Mouse (Mus musculus): ENCODE results near the gene Ear6. TPM values are rescaled to one million over a fixed set of nuclear protein-coding genes. Genes with fewer than 3 reads are reported as not detected.

Gene Ear6
- polyA plus RNA-seq, 1 experiment from 2014 or later = not detected

DNA sequence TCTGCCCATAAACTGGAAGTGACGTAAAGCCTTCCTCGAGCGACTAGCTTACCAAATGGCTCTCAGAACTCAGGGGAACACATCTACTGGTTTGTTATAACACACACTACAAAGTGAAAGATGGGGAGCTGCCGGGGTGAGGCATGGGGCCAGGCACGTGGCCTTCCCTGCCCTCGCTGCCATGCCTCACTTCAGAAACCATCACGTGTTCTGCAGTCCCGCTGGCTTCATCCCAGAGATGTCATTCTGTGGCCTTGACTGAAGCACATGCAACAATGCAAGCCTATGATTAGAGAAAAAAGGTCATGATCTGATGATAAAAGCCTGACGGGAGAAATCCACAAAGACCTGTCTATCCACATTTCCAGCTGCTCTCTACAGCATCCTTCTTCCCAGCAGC is 18.2 kb downstream of the Ear6 start:
- H3K4me1 ChIP-seq = no peaks in the 10 kb centered on the region
- no peak overlapping the region for H3K27ac ChIP-seq
- no peak overlapping the region for H3K9ac ChIP-seq
- no peak overlapping the region for H3K4me2 ChIP-seq
- H3K27me3 ChIP-seq = no peaks in the 10 kb centered on the region
- WGBS = 75% methylated on average over 9 of the region's 9 CpGs
- no peak for ATAC-seq (ENCODE audit: insufficient number of reproducible peaks, insufficient read depth, low FRiP score, low TSS enrichment, low read depth)
- H3K9me3 ChIP-seq = no peaks in the 10 kb centered on the region
- H3K36me3 ChIP-seq = no peaks in the 10 kb centered on the region
- H3K4me3 ChIP-seq = no peak overlapping the region

DNA sequence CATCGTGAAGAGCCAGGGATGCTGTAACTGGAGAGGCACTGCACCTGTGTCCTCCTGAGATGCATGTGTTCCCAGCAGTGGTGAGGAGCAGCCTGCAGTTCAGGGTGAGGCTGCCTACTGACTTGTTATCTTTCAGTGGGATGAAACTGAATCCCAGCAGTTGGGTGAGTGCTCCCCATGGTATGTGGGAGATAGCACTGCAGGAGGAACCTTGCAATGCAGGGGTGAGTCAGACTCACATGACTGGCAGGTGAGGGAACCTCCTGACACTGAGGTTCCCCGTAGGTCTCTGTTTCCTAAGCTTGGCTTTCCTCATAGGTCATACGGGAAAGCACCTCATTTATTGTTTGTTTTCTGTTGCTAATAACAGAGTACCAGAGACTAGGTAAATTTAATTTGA is 24.0 kb downstream of the Ear6 start:
- H3K27me3 ChIP-seq = no peaks in the 10 kb centered on the region
- no peaks in the 10 kb centered on the region for H3K9me3 ChIP-seq
- H3K9ac ChIP-seq = no peak overlapping the region
- no peaks in the 10 kb centered on the region for H3K36me3 ChIP-seq
- H3K27ac ChIP-seq = no peak overlapping the region
- no peak overlapping the region for H3K4me3 ChIP-seq
- ATAC-seq (ENCODE audit: insufficient number of reproducible peaks, insufficient read depth, low FRiP score, low TSS enrichment, low read depth) = no peak
- H3K4me1 ChIP-seq = no peaks in the 10 kb centered on the region
- WGBS = 77% methylated on average over 3 of the region's 3 CpGs
- H3K4me2 ChIP-seq = no peak overlapping the region

DNA sequence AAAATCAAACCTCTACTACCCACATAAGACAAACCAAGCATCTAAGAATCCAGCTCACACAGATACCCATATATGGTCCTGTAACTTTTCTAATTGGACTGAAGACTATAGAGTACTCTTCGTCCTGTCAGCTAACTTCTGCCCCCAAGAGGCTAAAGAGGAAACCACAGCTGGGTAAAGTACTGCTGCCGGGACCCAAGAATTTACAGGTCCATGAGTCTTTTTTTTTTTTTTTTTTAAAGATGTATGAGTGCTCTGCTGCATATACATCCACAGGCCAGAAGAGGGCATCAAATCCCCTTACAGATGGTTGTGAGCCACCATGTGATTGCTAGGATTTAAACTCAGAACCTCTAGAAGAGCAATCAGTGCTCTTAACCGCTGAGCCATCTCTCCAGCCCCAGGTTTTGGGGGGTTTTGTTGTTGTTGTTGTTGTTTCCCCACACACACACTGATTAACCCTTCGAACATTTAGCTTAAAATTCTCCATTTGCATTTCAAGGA is 30.1 kb downstream of the Ear6 start:
- H3K4me3 ChIP-seq = peak overlapping the region; percentile 83
- 0 out of 2 replicates have a peak, but pooled peaks have one; percentile 23 for ATAC-seq (ENCODE audit: insufficient number of reproducible peaks, insufficient read depth, low FRiP score, low TSS enrichment, low read depth)
- WGBS = 2% methylated on average over 4 of the region's 4 CpGs
- H3K36me3 ChIP-seq = peaks cover 20% of the 10 kb centered on the region
- peak overlapping the region; percentile 64; the same call in 1 of the 2 replicates for H3K9ac ChIP-seq
- no peaks in the 10 kb centered on the region for H3K27me3 ChIP-seq
- peak overlapping the region; percentile 89 for H3K4me2 ChIP-seq
- peak overlapping the region; percentile 55 for H3K27ac ChIP-seq
- H3K4me1 ChIP-seq = peaks cover 13% of the 10 kb centered on the region
- no peaks in the 10 kb centered on the region for H3K9me3 ChIP-seq

DNA sequence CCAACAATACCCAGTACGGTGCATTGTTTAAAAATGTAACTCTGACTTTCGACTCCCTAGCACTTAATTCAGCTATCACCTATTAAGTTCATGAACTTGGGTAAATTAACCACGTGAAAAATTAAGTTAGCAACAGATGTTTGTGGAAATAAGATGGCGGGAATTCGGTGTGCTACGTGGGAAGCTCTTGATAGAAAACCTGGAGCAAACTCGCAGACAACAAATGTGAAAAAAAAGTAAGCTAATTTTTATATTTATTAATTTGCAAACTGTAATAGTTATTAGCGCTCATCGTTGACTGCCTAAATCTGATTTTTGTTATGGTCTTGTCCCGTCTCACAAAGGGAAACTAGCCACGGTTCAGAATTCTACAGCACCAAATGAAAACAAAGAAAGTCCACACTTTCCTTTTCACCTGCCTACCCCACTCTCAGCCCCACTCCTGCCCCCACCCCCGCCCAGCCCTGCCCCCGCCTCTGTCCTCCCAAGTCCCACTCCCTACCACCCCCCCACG is 30.6 kb downstream of the Ear6 start:
- H3K9me3 ChIP-seq = no peaks in the 10 kb centered on the region
- H3K4me1 ChIP-seq = peaks cover 13% of the 10 kb centered on the region
- H3K27me3 ChIP-seq = no peaks in the 10 kb centered on the region
- H3K9ac ChIP-seq = peak overlapping the region; percentile 64
- peak overlapping the region; percentile 55 for H3K27ac ChIP-seq
- peak overlapping the region; percentile 83 for H3K4me3 ChIP-seq
- WGBS = 2% methylated on average over 14 of the region's 14 CpGs
- H3K36me3 ChIP-seq = peaks cover 25% of the 10 kb centered on the region
- peak overlapping the region; percentile 89 for H3K4me2 ChIP-seq
- ATAC-seq (ENCODE audit: insufficient number of reproducible peaks, insufficient read depth, low FRiP score, low TSS enrichment, low read depth) = peak; percentile 17

DNA sequence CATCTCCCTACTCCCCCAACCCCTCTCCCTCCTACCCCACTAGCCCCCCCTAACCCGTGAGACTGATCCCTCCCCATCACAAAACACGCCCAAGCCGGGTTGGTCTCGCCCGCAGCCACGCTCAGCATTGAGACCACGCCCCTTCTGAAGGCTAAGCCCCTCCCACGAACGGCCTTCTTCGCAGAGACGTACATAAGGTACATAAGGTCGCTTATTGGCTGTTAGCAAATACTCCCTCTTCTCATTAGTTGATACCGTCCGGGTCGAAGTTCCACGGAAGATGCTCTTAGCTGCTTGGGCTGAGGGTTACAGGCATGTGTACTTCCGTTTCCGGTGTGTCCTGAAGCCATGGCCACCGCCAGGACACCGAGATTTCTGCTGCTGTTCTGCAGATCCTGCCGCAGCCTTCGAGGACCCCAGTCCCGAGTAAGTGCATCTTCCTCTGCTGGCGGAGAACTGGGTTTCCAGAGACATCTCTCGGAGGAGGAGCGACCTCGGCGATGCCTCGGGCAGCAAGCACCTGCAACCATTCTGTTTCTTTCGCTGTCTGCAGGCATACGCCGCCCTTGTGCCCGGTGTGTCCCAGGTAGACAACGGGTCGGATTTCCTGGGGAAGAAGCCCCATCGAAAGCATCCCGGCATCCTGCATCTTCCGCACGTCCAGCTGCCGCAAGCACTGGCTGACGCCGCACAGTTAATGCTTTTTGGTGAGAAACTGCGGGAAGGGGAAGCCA is 31.3 kb downstream of the Ear6 start, which contains the start of gene Mettl17:
Gene Mettl17 (plus strand): TSS at position 245 of the 734 bp plus-strand sequence.
- peaks cover 32% of the 10 kb centered on the region for H3K36me3 ChIP-seq
- peaks cover 13% of the 10 kb centered on the region for H3K4me1 ChIP-seq
- peak within 1 kb of the TSS; percentile 83 for H3K4me3 ChIP-seq
- WGBS = under 1% methylated on average over 43 of the region's 43 CpGs
- H3K4me2 ChIP-seq = peak within 1 kb of the TSS; percentile 89
- H3K9ac ChIP-seq = peak within 1 kb of the TSS; percentile 79
- H3K27me3 ChIP-seq = no peaks in the 10 kb centered on the region
- peak; percentile 93 for ATAC-seq (ENCODE audit: insufficient number of reproducible peaks, insufficient read depth, low FRiP score, low TSS enrichment, low read depth)
- H3K27ac ChIP-seq = peak within 1 kb of the TSS; percentile 77
- no peaks in the 10 kb centered on the region for H3K9me3 ChIP-seq

DNA sequence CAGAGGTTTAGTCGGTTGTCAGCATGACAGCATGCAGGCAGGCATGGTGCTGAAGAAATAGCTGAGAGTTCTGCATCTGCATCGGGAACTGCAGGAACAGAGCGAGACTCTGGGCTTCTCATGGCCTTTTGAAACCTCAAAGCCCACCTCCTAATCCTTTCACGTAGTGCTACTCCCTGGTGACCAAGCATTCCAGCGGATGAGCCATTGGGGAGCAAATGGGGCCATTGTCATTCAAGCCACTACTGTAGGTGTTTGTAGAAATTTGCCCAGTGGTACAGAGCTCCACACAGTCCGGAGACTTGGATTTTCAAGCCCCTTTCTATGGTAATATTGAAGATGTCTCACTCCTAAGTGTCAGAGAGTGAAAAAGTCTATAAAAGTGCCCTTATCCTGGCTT is 32.6 kb downstream of the Ear6 start:
- peaks cover 45% of the 10 kb centered on the region for H3K36me3 ChIP-seq
- H3K9ac ChIP-seq = 0 out of 2 replicates have a peak overlapping the region, but pooled peaks have one; percentile 21
- H3K9me3 ChIP-seq = no peaks in the 10 kb centered on the region
- H3K4me3 ChIP-seq = peak overlapping the region; percentile 83
- peaks cover 13% of the 10 kb centered on the region for H3K4me1 ChIP-seq
- H3K27me3 ChIP-seq = no peaks in the 10 kb centered on the region
- peak overlapping the region; percentile 89 for H3K4me2 ChIP-seq
- H3K27ac ChIP-seq = no peak overlapping the region
- 55% methylated on average over 6 of the region's 6 CpGs for WGBS
- no peak for ATAC-seq (ENCODE audit: insufficient number of reproducible peaks, insufficient read depth, low FRiP score, low TSS enrichment, low read depth)

DNA sequence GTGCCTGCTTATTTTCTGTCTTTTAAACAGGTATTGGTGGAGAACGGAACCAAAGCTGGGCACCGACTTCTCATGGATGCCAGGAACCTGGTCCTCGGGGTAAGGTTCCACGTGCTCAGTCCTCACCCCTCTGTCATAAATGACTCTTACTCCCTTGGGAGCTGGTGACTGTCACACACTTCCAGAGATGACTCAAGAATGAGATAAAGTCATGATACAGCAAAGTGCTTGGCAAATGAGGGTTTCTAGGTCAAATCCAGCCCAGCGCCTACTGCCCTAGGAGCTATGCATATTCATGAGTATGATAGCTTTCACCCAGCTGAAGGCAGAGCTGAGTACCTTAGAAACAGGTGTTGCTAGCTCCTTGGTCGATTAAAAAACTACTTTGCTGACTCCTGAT is 36.3 kb downstream of the Ear6 start:
- WGBS = 90% methylated on average over 6 of the region's 6 CpGs
- Histone ChIP-seq H3K4me1 (peaks cover 18% of the 10 kb centered on the region), H3K9me3 (no peaks in the 10 kb centered on the region), H3K9ac (no peak overlapping the region), H3K36me3 (peaks cover 61% of the 10 kb centered on the region), H3K27ac (no peak overlapping the region), H3K4me2 (no peak overlapping the region), H3K27me3 (no peaks in the 10 kb centered on the region), H3K4me3 (no peak overlapping the region)
- ATAC-seq (ENCODE audit: insufficient number of reproducible peaks, insufficient read depth, low FRiP score, low TSS enrichment, low read depth) = no peak

DNA sequence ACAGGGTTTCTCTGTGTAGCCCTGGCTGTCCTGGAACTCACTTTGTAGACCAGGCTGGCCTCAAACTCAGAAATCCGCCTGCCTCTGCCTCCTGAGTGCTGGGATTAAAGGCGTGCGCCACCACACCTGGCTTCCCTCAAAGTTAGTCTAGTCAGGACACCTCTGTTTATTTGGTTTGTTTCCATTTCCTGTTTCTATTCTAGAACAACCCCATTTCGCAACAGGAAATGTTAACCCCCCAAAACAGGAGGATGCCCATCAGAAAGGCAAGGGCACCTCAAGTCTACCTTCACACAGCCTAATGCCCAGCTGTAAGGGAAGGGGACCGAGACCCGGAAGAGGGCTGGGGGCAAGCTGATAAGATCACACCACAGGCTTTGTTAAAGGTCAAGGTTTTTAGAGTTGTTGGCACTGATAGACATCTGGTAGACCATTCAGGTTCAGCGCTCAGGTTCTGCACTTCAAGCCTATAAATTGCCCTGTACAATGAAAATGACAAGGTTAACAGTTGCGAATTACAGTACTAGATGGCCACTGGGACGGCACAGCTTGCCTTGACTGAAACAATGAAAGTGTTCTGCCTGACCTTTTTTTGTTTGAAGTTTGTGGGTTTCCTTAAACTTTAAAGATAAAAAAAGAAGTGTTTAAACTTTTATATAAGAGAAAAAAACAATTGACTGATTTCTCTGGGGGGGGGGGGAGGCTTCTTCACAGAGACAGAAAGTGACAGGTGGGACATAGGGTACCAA is 38.9 kb downstream of the Ear6 start, which contains the start of gene Slc39a2:
Gene Slc39a2 (plus strand): TSS at position 699 of the 749 bp plus-strand sequence.
- Histone ChIP-seq H3K4me3 (no peak within 1 kb of the TSS), H3K27me3 (no peaks in the 10 kb centered on the region), H3K4me2 (0 out of 2 replicates have a peak within 1 kb of the TSS, but pooled peaks have one; percentile 7), H3K4me1 (peaks cover 5% of the 10 kb centered on the region), H3K9me3 (no peaks in the 10 kb centered on the region), H3K27ac (peak within 1 kb of the TSS; percentile 51), H3K9ac (no peak within 1 kb of the TSS), H3K36me3 (peaks cover 57% of the 10 kb centered on the region)
- no peak for ATAC-seq (ENCODE audit: insufficient number of reproducible peaks, insufficient read depth, low FRiP score, low TSS enrichment, low read depth)
- WGBS = 91% methylated on average over 9 of the region's 9 CpGs

DNA sequence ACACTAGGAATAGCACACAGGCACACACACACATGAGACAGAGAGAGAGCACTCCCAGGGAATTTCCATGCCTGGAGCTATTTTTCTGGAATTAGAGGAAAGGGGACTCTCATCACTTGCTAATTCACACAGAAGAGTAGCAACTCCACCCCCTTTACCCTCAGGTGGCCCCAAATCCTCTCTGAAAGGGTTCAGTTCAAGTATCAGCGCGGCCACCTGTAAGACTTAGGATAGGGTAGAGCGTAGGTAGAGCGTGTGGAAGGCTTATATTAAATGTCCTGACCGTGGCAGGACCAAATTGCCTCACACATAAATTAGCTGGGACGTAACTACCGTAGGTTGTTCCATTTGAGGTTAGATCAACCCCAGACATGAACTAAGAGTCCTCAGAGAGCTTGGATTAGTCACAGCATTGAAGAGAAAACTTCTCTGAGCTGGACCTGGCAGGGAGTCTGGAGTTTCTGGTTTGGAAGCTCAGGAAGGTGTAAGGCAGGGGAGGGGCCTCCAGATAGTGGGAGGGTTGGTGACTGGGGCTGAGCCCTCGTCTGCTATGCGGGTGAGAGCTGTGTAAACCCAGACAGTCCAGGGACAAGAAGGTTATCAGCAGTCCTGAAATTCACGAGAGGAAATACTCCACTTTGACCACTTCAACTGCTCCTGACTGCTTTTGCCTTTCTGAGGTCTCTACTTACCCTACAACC is 39.7 kb downstream of the Ear6 start:
- Histone ChIP-seq H3K4me3 (no peak overlapping the region), H3K27me3 (no peaks in the 10 kb centered on the region), H3K9ac (no peak overlapping the region), H3K36me3 (peaks cover 49% of the 10 kb centered on the region), H3K27ac (peak overlapping the region; percentile 51), H3K4me1 (peaks cover 5% of the 10 kb centered on the region), H3K9me3 (no peaks in the 10 kb centered on the region), H3K4me2 (0 out of 2 replicates have a peak overlapping the region, but pooled peaks have one; percentile 7)
- ATAC-seq (ENCODE audit: insufficient number of reproducible peaks, insufficient read depth, low FRiP score, low TSS enrichment, low read depth) = peak; percentile 26; the same call in 1 of the 2 replicates
- WGBS = 15% methylated on average over 10 of the region's 10 CpGs

DNA sequence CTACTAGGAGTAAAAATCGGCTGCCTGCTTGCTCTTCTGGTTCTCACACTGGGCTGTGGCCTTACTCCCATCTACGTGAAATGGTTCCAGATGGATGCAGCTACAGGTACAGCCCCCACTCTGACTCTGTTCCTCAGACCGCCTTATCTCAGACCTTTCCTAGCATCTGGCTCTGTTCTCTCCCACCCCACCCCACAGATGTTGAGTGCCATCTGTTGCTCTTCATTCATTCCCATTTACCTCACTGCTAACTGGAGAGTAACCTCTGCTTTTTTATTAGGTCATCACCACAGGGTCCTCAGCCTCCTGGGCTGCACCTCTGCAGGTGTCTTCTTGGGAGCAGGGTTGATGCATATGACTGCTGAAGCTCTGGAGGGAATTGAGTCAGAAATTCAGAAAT is 40.3 kb downstream of the Ear6 start:
- Histone ChIP-seq H3K4me3 (no peak overlapping the region), H3K9ac (no peak overlapping the region), H3K9me3 (no peaks in the 10 kb centered on the region), H3K36me3 (peaks cover 43% of the 10 kb centered on the region), H3K4me2 (0 out of 2 replicates have a peak overlapping the region, but pooled peaks have one; percentile 7), H3K27me3 (no peaks in the 10 kb centered on the region), H3K4me1 (peaks cover 5% of the 10 kb centered on the region), H3K27ac (peak overlapping the region; percentile 51; the same call in 1 of the 2 replicates)
- ATAC-seq (ENCODE audit: insufficient number of reproducible peaks, insufficient read depth, low FRiP score, low TSS enrichment, low read depth) = no peak
- WGBS = 49% methylated on average over 3 of the region's 3 CpGs

DNA sequence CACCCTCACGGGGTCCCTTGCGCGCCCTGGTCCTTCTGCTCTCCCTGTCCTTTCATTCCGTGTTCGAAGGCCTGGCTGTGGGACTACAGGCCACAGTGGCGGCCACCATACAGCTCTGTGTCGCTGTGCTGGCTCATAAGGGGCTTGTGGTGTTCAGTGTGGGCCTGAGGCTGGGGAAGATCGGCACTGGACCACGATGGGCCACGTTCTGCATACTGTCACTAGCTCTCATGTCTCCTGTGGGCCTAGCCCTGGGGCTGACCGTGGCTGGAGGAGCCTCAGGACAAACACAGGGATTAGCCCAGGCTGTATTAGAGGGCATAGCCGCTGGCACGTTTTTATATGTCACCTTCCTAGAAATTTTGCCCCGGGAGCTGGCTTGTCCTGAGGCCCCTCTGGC is 41.6 kb downstream of the Ear6 start:
- Histone ChIP-seq H3K36me3 (peaks cover 31% of the 10 kb centered on the region), H3K9me3 (no peaks in the 10 kb centered on the region), H3K4me3 (no peak overlapping the region), H3K27ac (no peak overlapping the region), H3K4me2 (no peak overlapping the region), H3K9ac (no peak overlapping the region), H3K27me3 (no peaks in the 10 kb centered on the region), H3K4me1 (peaks cover 5% of the 10 kb centered on the region)
- 69% methylated on average over 14 of the region's 14 CpGs for whole genome bisulfite sequencing
- ATAC-seq (ENCODE audit: insufficient number of reproducible peaks, insufficient read depth, low FRiP score, low TSS enrichment, low read depth) = no peak
